Mouse (Mus musculus) kidney, adult 2 months (tissue): ENCODE measurements around the gene B3gnt2. TPM values are rescaled to one million over a fixed set of nuclear protein-coding genes. Genes with fewer than 3 reads are reported as not detected.

ENCODE experiments used
- DNase-seq: peaks from one replicate; pipeline ENCODE4 v3.0.0; 2021
- H3K27ac ChIP-seq: fragments of 200-500 bp; 2 replicates; pipeline ENCODE4 v1.5.1; 2012; ENCODE audit warnings: low read depth, low read length, control low read depth, inconsistent platforms; ENCODE audit not compliant: insufficient read depth
- H3K27me3 ChIP-seq: fragments of 200-500 bp; replicated peaks from 2 replicates; pipeline ENCODE4 v1.6.1; 2012; ENCODE audit warnings: mild to moderate bottlenecking, moderate library complexity, low read length, inconsistent platforms; ENCODE audit not compliant: control insufficient read depth, insufficient read depth
- H3K36me3 ChIP-seq: fragments of 200-500 bp; 2 replicates; pipeline ENCODE4 v1.6.1; 2012; ENCODE audit warnings: mild to moderate bottlenecking, moderate library complexity, low read length, inconsistent platforms; ENCODE audit not compliant: control insufficient read depth, insufficient read depth
- H3K4me1 ChIP-seq: fragments of 200-500 bp; 2 replicates; pipeline ENCODE4 v1.6.1; 2011; ENCODE audit warnings: low read length; ENCODE audit not compliant: control insufficient read depth, insufficient read depth
- H3K4me3 ChIP-seq: fragments of 200-500 bp; 2 replicates; pipeline ENCODE4 v1.5.1; 2011; ENCODE audit warnings: mild to moderate bottlenecking, low read depth, low read length, control low read depth; ENCODE audit not compliant: insufficient read depth
- CTCF ChIP-seq: fragments of 200-500 bp; conservative IDR thresholded peaks from 2 replicates; pipeline ENCODE4 v1.5.1; 2011; ENCODE audit warnings: low read depth, mild to moderate bottlenecking, control low read depth, low read length, moderate library complexity, mixed read lengths; ENCODE audit not compliant: insufficient read depth, insufficient read length
- POLR2A ChIP-seq: fragments of 200-500 bp; IDR thresholded peaks from one replicate; pipeline ENCODE4 v1.6.1; 2011; ENCODE audit warnings: low read depth, low read length, control low read depth
- WGBS: fragments of 180-500 bp; shearing (Covaris S2); methylation state at CpG from one replicate; pipeline ENCODE4 v1.1.7; 2018; 5-methylcytosine and 5-hydroxymethylcytosine counted together
- polyA plus RNA-seq: library from polyadenylated mRNA; depleted of rRNA; stranded (reverse); fragments of >200 nt; gene quantifications from 2 replicates; pipeline ENCODE4 v1.2.3, GENCODE M21; 2012

The B3gnt2 gene
- polyA plus RNA-seq, 1 experiment, result 21.0 TPM

DNA sequence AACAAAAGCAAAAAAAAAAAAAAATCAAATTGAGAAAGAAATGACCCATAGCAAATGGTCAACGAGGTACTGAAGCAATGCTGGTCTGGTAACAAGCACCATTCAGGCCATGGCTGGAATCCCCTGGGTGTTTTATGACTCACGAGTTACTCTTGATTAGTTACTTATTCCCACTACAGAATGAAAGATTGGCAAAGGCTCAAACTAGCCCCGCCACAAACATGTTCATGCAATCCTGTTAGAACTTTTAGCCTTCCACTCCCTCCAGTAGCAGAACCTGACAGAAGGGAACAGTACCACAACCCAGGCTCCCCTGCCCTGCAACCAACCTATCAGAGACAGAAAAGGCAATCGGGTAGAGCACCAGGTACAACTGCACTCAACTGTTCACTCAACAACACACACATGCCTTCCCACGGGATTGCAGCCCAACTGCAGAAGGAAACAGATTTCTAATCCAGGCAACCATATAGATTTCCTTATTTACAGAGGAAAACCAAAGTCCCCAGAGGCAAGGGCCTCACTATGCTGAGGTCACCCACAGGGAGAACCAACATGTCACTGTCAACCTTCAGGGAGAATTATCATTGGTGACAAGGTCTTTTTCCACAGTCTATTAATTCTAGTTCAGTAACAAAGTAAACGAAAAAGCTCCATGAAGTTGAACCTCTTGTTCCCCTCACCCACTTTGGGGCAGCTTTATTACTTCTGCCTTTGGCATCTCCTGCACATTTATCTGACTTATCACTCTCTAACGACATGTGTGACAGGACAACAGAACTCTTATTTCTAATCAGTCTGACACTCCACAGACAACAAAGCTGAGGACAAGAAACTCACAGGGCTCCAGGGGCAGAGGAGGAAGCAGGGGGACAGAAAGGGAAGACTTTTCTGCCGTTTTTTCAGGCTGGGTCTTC is 12.8 kb downstream of the B3gnt2 start:
- peak; percentile 95 for DNase-seq
- 9% methylated on average over 8 of the region's 8 CpGs for WGBS
- Histone ChIP-seq H3K27me3 (no peaks in the 10 kb centered on the region), H3K4me3 (no peak overlapping the region), H3K27ac (peak overlapping the region; percentile 98), H3K4me1 (peaks cover 81% of the 10 kb centered on the region), H3K36me3 (no peaks in the 10 kb centered on the region)
- TF ChIP-seq POLR2A, result no peak
- TF ChIP-seq CTCF, result no peak

DNA sequence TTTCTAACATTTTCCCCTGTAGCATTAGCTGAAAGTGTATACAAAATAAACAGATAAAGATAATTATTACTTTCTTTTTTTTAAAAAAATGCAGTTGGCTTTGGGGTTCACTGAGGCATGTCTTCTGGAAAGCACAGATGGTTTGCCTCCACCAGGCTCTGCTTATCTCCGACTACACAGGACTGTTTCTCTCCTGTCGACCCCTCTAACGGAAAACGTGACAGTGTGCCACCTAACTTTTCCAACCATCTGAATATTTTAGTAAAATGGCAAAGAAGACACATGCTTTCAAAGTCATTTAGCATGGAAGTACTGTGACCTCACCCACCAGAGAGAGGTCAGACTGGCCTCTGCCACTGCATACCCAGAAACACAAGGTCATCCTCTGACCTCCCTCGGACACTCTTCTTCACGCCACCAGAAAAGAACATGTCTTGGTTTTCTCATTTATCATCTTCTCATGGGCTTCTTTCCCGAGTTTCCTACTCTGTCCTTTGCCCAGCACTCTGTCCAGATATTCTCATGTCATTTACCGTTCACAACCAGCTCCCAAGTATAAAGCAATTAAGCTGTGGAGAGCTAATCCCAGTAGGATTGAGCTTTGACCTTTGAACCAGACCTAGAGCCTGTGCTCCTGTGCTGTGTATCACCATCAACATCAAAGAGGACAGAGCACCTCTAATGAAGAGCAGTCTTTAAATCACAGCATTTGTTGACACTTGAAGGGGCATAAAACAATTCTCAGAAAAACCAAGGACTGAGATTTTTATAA is 13.6 kb downstream of the B3gnt2 start:
- no peak overlapping the region for H3K4me3 ChIP-seq
- H3K4me1 ChIP-seq, result peaks cover 79% of the 10 kb centered on the region
- 22% methylated on average over 8 of the region's 8 CpGs for WGBS
- peak overlapping the region; percentile 98 for H3K27ac ChIP-seq
- peak; percentile 88 for DNase-seq
- no peak for TF ChIP-seq CTCF
- no peak for TF ChIP-seq POLR2A
- no peaks in the 10 kb centered on the region for H3K36me3 ChIP-seq
- H3K27me3 ChIP-seq, result no peaks in the 10 kb centered on the region

DNA sequence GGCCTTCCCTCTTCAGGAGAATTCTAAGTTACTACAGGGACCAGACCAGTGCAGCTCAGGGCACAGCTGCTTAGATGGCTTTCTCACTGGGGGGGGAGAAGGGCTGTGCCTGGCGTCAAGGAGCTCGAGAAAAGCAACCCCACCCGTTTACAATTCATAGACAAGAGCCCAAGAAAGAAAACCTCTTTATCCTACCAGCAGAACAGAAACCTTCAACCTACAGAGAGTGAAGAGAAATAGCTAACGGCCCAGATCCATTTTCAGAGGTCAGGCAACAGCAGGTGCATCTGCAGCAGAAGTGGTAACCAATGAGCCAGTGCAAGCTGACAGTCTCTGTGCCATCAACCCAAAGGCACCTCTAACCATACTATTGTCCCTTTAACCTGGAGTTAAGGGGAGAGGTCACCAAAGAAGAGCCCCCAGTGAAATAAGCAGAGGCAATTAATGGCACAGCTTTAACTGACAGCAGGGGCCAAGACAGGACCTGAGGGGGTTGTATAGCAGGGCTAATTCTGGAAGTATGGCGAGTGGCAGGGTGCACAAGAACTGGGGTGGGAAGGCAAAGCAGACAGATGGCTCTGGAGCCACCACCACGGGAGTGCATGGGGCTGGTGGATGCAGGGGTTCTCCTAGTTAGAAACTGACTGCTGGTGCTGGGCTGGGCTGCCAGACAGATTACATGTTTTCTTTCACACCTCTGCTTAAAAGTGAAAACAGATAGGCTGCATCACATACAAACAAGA is 14.5 kb downstream of the B3gnt2 start:
- DNase-seq, result peak; percentile 12
- TF ChIP-seq POLR2A (no peak), CTCF (no peak)
- peak overlapping the region; percentile 17 for H3K27ac ChIP-seq
- H3K27me3 ChIP-seq, result no peaks in the 10 kb centered on the region
- H3K36me3 ChIP-seq, result no peaks in the 10 kb centered on the region
- WGBS, result 33% methylated on average over 6 of the region's 6 CpGs
- H3K4me3 ChIP-seq, result no peak overlapping the region
- H3K4me1 ChIP-seq, result peaks cover 75% of the 10 kb centered on the region

DNA sequence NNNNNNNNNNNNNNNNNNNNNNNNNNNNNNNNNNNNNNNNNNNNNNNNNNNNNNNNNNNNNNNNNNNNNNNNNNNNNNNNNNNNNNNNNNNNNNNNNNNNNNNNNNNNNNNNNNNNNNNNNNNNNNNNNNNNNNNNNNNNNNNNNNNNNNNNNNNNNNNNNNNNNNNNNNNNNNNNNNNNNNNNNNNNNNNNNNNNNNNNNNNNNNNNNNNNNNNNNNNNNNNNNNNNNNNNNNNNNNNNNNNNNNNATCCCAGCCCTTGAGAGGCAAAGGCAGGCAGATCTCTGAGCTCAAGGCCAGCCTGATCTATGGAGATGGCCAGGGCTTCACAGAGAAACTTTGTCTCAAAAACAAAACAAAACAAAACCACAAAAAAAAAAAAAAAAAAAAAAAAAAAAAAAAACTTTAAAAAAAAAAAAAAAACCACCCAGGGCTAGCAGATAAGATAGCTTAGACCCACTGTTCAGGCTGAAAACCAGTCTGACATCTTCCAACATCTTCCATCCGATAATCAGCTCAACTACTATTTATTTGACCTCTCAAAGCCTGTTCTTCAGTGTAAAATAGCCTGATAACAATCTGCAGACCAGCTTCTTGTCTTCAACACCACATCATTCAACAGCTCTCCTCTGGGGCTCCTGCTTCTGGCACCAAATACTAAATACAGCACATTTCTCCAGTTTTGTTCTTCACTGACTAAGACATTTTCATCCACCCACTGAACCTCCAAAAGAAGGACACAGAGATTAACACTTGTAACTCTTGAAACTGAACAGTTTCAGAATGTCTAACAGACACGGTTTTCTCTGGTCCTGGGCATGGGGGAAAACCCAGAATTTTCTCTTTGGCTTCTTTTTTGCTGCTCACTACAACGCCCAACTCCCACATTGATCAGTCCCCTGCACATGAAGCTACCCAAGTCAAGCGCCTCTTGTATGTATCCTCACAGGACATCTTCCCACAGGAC is 15.7 kb downstream of the B3gnt2 start:
- peak; percentile 90 for DNase-seq
- Histone ChIP-seq H3K36me3 (no peaks in the 10 kb centered on the region), H3K27ac (peak overlapping the region; percentile 67), H3K4me3 (no peak overlapping the region), H3K27me3 (no peaks in the 10 kb centered on the region), H3K4me1 (peaks cover 70% of the 10 kb centered on the region)
- TF ChIP-seq CTCF, result no peak
- no peak for TF ChIP-seq POLR2A
- WGBS, result 59% methylated on average over 4 of the region's 4 CpGs

DNA sequence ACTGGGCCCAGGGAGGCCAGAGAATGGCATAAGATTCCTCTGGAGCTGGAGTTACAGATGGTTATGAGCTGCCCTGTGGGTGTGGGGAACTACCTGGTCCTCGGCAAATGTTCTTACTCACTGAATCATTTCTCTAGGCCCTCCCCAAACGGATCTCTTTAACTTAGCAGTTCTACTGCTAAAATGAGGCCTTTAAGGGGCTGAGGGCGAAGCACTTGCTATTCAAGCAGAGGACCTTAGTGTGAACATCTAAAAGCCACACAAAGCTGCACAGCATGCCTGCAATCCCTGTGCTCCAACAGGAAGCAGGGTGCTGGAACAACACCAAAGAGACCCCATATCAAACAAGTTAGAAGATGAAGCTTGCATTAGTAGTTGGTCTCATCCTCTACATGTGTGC is 21.3 kb downstream of the B3gnt2 start:
- Histone ChIP-seq H3K4me1 (peaks cover 32% of the 10 kb centered on the region), H3K27me3 (no peaks in the 10 kb centered on the region), H3K36me3 (no peaks in the 10 kb centered on the region), H3K27ac (peak overlapping the region; percentile 37), H3K4me3 (no peak overlapping the region)
- no peak for DNase-seq
- WGBS, result 43% methylated on average over 3 of the region's 3 CpGs
- TF ChIP-seq POLR2A (no peak), CTCF (no peak)

DNA sequence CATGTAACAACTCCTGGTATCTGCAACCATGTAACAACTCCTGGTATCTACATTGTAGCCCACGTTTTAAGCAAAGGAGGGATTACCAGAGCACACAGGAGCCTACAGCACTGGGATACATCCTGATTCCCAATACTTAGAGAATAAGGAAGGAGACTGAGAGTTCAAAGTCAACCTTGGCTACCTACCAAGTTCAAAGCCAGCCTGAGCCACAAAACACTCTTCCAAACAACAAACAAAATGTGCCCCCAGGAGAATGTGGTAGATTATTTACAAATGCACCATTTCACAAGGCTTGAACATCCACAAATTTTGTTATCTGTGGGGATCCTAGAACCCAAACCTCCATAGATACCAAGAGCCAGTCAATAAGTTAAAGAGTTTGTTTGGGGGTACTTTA is 22.4 kb downstream of the B3gnt2 start:
- Histone ChIP-seq H3K27me3 (no peaks in the 10 kb centered on the region), H3K27ac (peak overlapping the region; percentile 74), H3K4me3 (no peak overlapping the region), H3K4me1 (peaks cover 23% of the 10 kb centered on the region), H3K36me3 (no peaks in the 10 kb centered on the region; the same call in 1 of the 2 replicates)
- no peak for TF ChIP-seq POLR2A
- no peak for TF ChIP-seq CTCF
- WGBS, result 48% methylated on average over 1 of the region's 1 CpGs
- DNase-seq, result peak; percentile 54
